Mouse (Mus musculus) hindlimb bud, embryonic 11.5 days (tissue): ENCODE measurements around the gene Glb1l2.

Source experiments
- DNase-seq: peaks from one replicate; pipeline ENCODE4 v3.0.0-alpha.2; 2012; ENCODE audit warnings: low read depth, low spot score; ENCODE audit errors: extremely low spot score

The Glb1l2 gene

DNA sequence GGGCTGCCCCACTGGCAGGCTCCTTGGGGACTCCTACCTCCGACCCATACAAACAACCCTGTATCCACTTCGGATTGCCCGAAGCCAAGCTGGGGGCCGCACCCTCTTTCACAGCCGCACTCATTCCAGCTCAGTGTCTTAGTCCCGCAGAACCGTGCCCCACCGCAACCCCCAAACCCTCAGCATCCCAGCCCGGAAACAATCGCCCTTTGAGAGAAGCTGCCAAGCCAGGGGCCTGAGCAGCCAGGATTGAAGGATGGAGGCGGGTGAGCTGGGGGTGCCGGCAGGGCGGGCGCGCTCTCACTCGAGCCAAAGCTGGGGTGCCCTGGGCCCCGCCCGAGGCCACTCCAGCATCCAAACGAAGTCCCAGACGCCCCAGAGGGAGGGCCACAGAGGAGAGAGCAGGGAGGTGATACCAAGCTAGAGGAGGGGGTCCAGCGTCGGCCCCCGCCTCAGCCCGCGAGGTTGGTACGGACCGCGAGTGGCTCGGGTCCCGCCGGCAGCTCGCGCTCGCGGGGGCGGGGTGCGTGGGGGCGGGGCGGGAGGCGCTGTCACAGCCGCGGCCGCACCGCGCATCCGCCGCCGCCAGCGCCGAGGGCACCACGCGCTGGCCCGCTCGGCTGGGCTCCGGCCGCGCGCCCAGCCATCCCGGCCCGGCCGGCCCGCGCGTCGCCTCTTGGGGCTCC is 72.9 kb downstream of the Glb1l2 start, which contains the start of gene B3gat1:
TSS of gene B3gat1 (plus strand) at position 523 of the 686 bp plus-strand sequence.
- DNase-seq = no peak

DNA sequence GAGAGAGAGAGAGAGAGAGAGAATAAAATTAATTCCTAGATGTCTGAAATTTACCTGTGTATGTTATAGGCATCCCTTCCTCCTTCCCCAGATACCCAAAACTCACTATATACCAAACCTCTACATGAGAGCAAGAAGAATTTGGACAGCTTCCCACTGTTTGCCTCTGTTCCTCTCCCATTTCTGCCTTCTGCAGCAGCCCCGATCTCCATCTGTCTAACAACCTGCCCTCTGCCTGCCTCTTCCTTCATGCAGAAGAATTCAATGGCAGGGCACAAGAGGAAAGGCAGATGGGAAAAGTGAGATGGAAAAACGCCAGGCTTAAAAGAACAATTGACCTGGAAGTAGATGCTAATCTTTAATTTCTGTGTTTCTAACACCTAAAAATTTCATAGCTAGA is 77.7 kb downstream of the Glb1l2 start:
- DNase-seq = no peak

GRCm38 (mm10) chr9:26727445-26727844 is 78.8 kb downstream of the Glb1l2 start:
- peak; percentile 49 for DNase-seq

- no peak for DNase-seq
These were observed 80.6 kb downstream of the Glb1l2 start for GRCm38 (mm10) chr9:26725709-26726108.

DNA sequence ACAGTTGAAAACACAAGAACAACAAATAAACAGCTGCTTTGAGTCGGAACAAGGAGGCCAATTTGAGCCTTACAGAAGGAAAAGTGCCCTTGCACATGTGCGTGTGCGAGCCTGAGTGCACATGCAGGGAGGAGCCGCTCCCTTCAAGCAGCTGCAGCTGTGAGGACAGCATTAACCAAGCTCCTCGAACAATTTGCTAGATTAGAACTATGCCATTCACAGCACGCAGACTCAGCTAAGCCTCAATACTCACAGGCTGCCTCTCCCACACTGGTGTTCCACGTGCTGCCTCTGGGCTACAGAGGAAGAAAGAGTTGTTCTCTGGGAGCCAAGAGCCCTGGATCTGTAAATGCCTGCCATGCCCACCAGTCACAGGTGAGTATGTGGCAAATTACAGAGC is 84.5 kb downstream of the Glb1l2 start:
- DNase-seq = no peak

DNA sequence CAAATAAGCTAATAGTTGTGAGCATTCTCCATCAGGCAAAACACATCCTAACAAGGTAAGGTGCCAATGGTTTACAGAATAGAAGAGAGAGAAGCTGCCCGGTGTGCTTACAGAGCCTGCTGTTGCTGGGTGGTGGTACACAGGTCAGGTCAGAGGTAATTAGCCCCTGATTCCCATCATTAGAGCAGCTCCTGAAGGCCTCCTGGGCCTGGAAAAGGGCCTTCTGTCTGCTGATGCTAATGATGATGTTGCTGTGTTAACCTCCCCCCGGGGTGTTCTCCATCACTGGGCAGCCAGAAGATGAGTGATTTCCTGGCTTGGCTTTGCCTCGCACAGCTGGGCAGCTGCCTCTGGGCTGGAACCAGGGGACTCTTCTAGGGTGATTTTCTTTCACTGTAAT is 87.9 kb downstream of the Glb1l2 start:
- DNase-seq = no peak
